Mouse (Mus musculus) cerebellum, adult (tissue): ENCODE data around the gene 2210017I01Rik.

ENCODE experiments used
- ATAC-seq: cut with Nextera tagmentation; 2 replicates; pipeline ENCODE4 v1.9.2; 2017; ENCODE audit warnings: mild to moderate bottlenecking, moderate library complexity, mixed read lengths; ENCODE audit not compliant: insufficient number of reproducible peaks, low FRiP score, low TSS enrichment

2210017I01Rik gene

GRCm38 (mm10) chr3:92568752-92569151 lies 38.5 kb downstream of the 2210017I01Rik start:
- ATAC-seq = no peak

GRCm38 (mm10) chr3:92565418-92565817 lies 41.9 kb downstream of the 2210017I01Rik start:
- no peak for ATAC-seq
